Mouse (Mus musculus) CH12.LX (cell line): ENCODE measurements at regions not wholly inside any gene's neighbourhood (a gene's known extent, or its start where the extent isn't known, plus 50 kb on each side); places are given as distances from the start of the nearest gene placed in this dataset.

Source experiments
- DNase-seq: peaks from one replicate; pipeline ENCODE4 v3.0.0-alpha.2; 2013; ENCODE audit errors: extremely low read depth
- H3K27ac ChIP-seq: 2 replicates; pipeline ENCODE4 v1.5.1; 2012; ENCODE audit warnings: low read depth, mild to moderate bottlenecking, control low read depth, moderate library complexity; ENCODE audit not compliant: insufficient read depth
- H3K27me3 ChIP-seq: replicated peaks from 2 replicates; pipeline ENCODE3; 2012; ENCODE audit warnings: inconsistent platforms
- H3K36me3 ChIP-seq, 2 experiments: replicated peaks in 1 of 2; 2 replicates each; pipeline versions ENCODE3 to v1.6.1; 2012; ENCODE audit warnings: inconsistent platforms in 1 of 2, low read length in 1 of 2, mild to moderate bottlenecking in 1 of 2, mixed read lengths in 1 of 2, moderate library complexity in 1 of 2; ENCODE audit not compliant: control insufficient read depth in 1 of 2, insufficient read depth in 1 of 2
- H3K4me1 ChIP-seq, 2 experiments: 2 replicates each; pipeline ENCODE4 v1.6.1; 2012; ENCODE audit warnings: inconsistent platforms in 1 of 2, moderate library complexity in 1 of 2; ENCODE audit not compliant: insufficient read depth in 2 of 2, control insufficient read depth in 1 of 2
- H3K4me2 ChIP-seq: 2 replicates; pipeline ENCODE4 v1.6.1; 2012; ENCODE audit warnings: low read depth, mild to moderate bottlenecking, control low read depth; ENCODE audit not compliant: poor library complexity, insufficient read depth, severe bottlenecking
- H3K4me3 ChIP-seq, 3 experiments: fragments of 150-350 bp in 1 of 3; sonication (generic) in 1 of 3; replicated peaks in 1 of 3; 2 replicates each; pipeline versions ENCODE3 to v1.5.1; 2011 to 2012; ENCODE audit warnings: low read depth in 2 of 3, low read length in 2 of 3, mild to moderate bottlenecking in 2 of 3, moderate library complexity in 2 of 3, control low read depth in 1 of 3, improper control_type of control experiment in 1 of 3, inconsistent platforms in 1 of 3, mixed read lengths in 1 of 3; ENCODE audit not compliant: poor library complexity in 1 of 3
- H3K79me2 ChIP-seq: replicated peaks from 2 replicates; pipeline ENCODE4 v1.6.1; 2012; ENCODE audit warnings: mild to moderate bottlenecking, moderate library complexity; ENCODE audit not compliant: control insufficient read depth, poor library complexity, insufficient read depth, severe bottlenecking; ENCODE audit errors: extremely low read depth
- H3K9ac ChIP-seq: 2 replicates; pipeline ENCODE4 v1.6.1; 2012; ENCODE audit warnings: low read depth, mild to moderate bottlenecking, control low read depth, moderate library complexity; ENCODE audit not compliant: insufficient read depth
- H3K9me3 ChIP-seq: replicated peaks from 2 replicates; pipeline ENCODE3; 2012; ENCODE audit warnings: low read length, inconsistent platforms, mixed read lengths
- BHLHE40 ChIP-seq: IDR thresholded peaks from 2 replicates; pipeline ENCODE4 v1.6.1; 2011; ENCODE audit warnings: mild to moderate bottlenecking, low read depth, low read length, improper control_type of control experiment
- CHD2 ChIP-seq: IDR thresholded peaks from 2 replicates; pipeline ENCODE4 v1.6.1; 2011; ENCODE audit warnings: low read length, improper control_type of control experiment
- ELF1 ChIP-seq: IDR thresholded peaks from 2 replicates; pipeline ENCODE4 v1.6.1; 2014; ENCODE audit warnings: low read depth, mild to moderate bottlenecking, inconsistent platforms, low read length, improper control_type of control experiment
- IRF4 ChIP-seq: IDR thresholded peaks from 2 replicates; pipeline ENCODE4 v1.6.1; 2014; ENCODE audit warnings: low read depth, mild to moderate bottlenecking, inconsistent platforms, low read length, improper control_type of control experiment
- JUN ChIP-seq: IDR thresholded peaks from 2 replicates; pipeline ENCODE4 v1.6.1; 2011; ENCODE audit warnings: low read depth, mild to moderate bottlenecking, low read length, improper control_type of control experiment, moderate library complexity; ENCODE audit not compliant: insufficient read depth
- KAT2A ChIP-seq: IDR thresholded peaks from 2 replicates; pipeline ENCODE4 v1.6.1; 2012; ENCODE audit warnings: low read length, improper control_type of control experiment, inconsistent platforms; ENCODE audit not compliant: insufficient replicate concordance
- MAFK ChIP-seq: IDR thresholded peaks from 2 replicates; pipeline ENCODE4 v1.6.1; 2011; ENCODE audit warnings: low read length, improper control_type of control experiment; ENCODE audit not compliant: insufficient replicate concordance
- MAX ChIP-seq: IDR thresholded peaks from 2 replicates; pipeline ENCODE4 v1.6.1; 2011; ENCODE audit warnings: low read length, improper control_type of control experiment
- NRF1 ChIP-seq: IDR thresholded peaks from 2 replicates; pipeline ENCODE4 v1.6.1; 2014; ENCODE audit warnings: low read depth, mild to moderate bottlenecking, inconsistent platforms, low read length, improper control_type of control experiment, moderate library complexity
- PAX5 ChIP-seq: IDR thresholded peaks from 2 replicates; pipeline ENCODE4 v1.6.1; 2012; ENCODE audit warnings: low read length, inconsistent platforms, mixed read lengths
- RAD21 ChIP-seq: IDR thresholded peaks from 2 replicates; pipeline ENCODE4 v1.6.1; 2011; ENCODE audit warnings: low read depth, mild to moderate bottlenecking, low read length, improper control_type of control experiment, moderate library complexity
- RCOR1 ChIP-seq: conservative IDR thresholded peaks from 2 replicates; pipeline ENCODE4 v1.6.1; 2012; ENCODE audit warnings: low read depth, mild to moderate bottlenecking, inconsistent platforms, low read length, improper control_type of control experiment
- USF1 ChIP-seq: IDR thresholded peaks from 2 replicates; pipeline ENCODE4 v1.6.1; 2014; ENCODE audit warnings: low read depth, mild to moderate bottlenecking, inconsistent platforms, low read length, improper control_type of control experiment
- ZC3H11A ChIP-seq: IDR thresholded peaks from 2 replicates; pipeline ENCODE4 v1.6.1; 2012; ENCODE audit warnings: low read depth, mild to moderate bottlenecking, inconsistent platforms, low read length, improper control_type of control experiment
- dilution Hi-C: fragments of 300-500 bp; cut with MboI; formaldehyde crosslinking; loops from 2 replicates; pipeline ENCODE4 v1.14.3; 2020; ENCODE audit warnings: low sequenced_read_pairs; ENCODE audit not compliant: extremely low pct_unique_long_range_greater_than_20kb, extremely low pct_ligation_motif_present
- in situ Hi-C: fragments of 300-500 bp; cut with MboI; formaldehyde crosslinking; loops from 3 replicates; pipeline ENCODE4 v1.14.3; 2019; ENCODE audit warnings: low sequenced_read_pairs, low pct_ligation_motif_present, low pct_unique_long_range_greater_than_20kb, mixed read lengths

GRCm38 (mm10) chr12:70768745-70769144 lies 56.6 kb upstream of the Frmd6 start:
- no peak overlapping the region for H3K27ac ChIP-seq
- TF ChIP-seq RCOR1 (no peak), KAT2A (no peak), MAFK (no peak), IRF4 (no peak), CHD2 (no peak), ZC3H11A (no peak), NRF1 (no peak), JUN (no peak), MAX (no peak), BHLHE40 (no peak), ELF1 (no peak), USF1 (no peak), PAX5 (no peak), RAD21 (no peak)
- dilution Hi-C loops = no loop called here
- no peaks in the 10 kb centered on the region for H3K9me3 ChIP-seq
- DNase-seq = no peak
- no peaks in the 10 kb centered on the region for H3K27me3 ChIP-seq
- no peak overlapping the region for H3K9ac ChIP-seq
- H3K36me3 ChIP-seq = no peaks in the 10 kb centered on the region
- no peaks in the 10 kb centered on the region for H3K79me2 ChIP-seq
- in situ Hi-C loops = loop anchor here (10.0 kb wide), 1 partner anchor 274 kb away; no protein-coding TSS in a partner anchor
- no peak overlapping the region for H3K4me3 ChIP-seq
- H3K4me1 ChIP-seq = peaks cover 0 to 30% of the 10 kb centered on the region in 2 experiments; a peak in 2 of 4 replicates
- H3K4me2 ChIP-seq = no peak overlapping the region

DNA sequence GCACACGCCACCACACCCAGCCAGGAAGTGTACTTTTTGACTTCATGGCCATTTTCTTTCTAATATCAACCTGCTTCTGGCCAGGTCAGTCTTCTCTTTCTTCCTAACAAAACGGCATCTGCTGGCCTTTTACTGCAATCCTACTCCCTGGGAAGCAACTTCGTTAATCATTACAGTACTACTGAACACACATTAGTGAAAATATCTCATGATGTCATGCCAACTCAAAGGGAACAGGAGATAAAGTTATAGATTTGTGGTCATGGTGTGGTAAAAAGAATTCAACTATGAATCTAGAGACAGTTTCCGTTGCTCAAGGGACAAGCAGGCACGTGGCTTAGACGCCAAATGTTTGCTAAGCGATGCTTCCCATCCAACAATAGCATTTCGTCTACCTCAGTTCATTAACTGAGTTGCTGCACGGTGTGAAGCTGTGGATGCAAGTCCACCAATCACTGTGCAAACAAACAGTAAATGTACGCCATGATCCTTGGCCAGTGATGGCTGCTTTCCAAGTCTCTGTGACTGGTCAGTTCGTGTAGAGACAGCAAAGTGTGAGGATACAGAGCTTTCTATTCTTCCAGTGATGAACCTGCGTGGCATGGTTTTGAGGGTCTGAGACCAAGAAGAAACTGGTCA lies 55.7 kb upstream of the Frmd6 start:
- no peak overlapping the region for H3K9ac ChIP-seq
- H3K79me2 ChIP-seq = no peaks in the 10 kb centered on the region
- H3K4me1 ChIP-seq = peaks cover 0 to 30% of the 10 kb centered on the region in 2 experiments; a peak in 2 of 4 replicates
- DNase-seq = no peak
- TF ChIP-seq BHLHE40 = no peak
- H3K9me3 ChIP-seq = no peaks in the 10 kb centered on the region
- in situ Hi-C loops (loop anchor here (10.0 kb wide), 1 partner anchor 275 kb away; no protein-coding TSS in a partner anchor), dilution Hi-C loops (no loop called here)
- no peak overlapping the region for H3K4me3 ChIP-seq
- H3K4me2 ChIP-seq = no peak overlapping the region
- H3K27ac ChIP-seq = no peak overlapping the region
- H3K27me3 ChIP-seq = no peaks in the 10 kb centered on the region
- no peaks in the 10 kb centered on the region for H3K36me3 ChIP-seq
